Mouse (Mus musculus) liver, embryonic 14.5 days (tissue): ENCODE data around the gene Ppef2. TPM values are rescaled to one million over a fixed set of nuclear protein-coding genes. Genes with fewer than 3 reads are reported as not detected.

Experiments
- ATAC-seq: fragments of 200-750 bp; cut with Nextera tagmentation; 2 replicates; pipeline ENCODE4 v1.8.0; 2017; ENCODE audit warnings: moderate number of reproducible peaks, mild to moderate bottlenecking, moderate library complexity; ENCODE audit not compliant: insufficient read depth
- DNase-seq, 3 experiments: peaks; one replicate each; pipeline ENCODE4 v3.0.0-alpha.2; 2012 to 2013; ENCODE audit warnings: low read depth in 3 of 3, low spot score in 3 of 3
- H3K27ac ChIP-seq: fragments of 300-500 bp; sonication (generic); 2 replicates; pipeline ENCODE4 v1.5.1; 2014; ENCODE audit warnings: moderate library complexity, mild to moderate bottlenecking, control low read depth, inconsistent platforms
- H3K27me3 ChIP-seq: fragments of 300-500 bp; sonication (generic); 2 replicates; pipeline ENCODE4 v1.6.1; 2014; ENCODE audit warnings: mild to moderate bottlenecking, low read length, moderate library complexity; ENCODE audit not compliant: control insufficient read depth, insufficient read depth
- H3K36me3 ChIP-seq: fragments of 300-500 bp; sonication (generic); replicated peaks from 2 replicates; pipeline ENCODE4 v1.6.1; 2014; ENCODE audit warnings: low read depth; ENCODE audit not compliant: control insufficient read depth, insufficient read depth
- H3K4me1 ChIP-seq, 2 experiments: fragments of 200-500 bp in 1 of 2; fragments of 300-500 bp in 1 of 2; sonication (generic) in 1 of 2; replicated peaks; 2 replicates each; pipeline ENCODE4 v1.6.1; 2012 to 2014; ENCODE audit warnings: antibody characterized with exemption in 1 of 2, inconsistent platforms in 1 of 2, low read length in 1 of 2; ENCODE audit not compliant: control insufficient read depth in 2 of 2, insufficient read depth in 2 of 2
- H3K4me2 ChIP-seq: fragments of 300-500 bp; sonication (generic); 2 replicates; pipeline ENCODE4 v1.6.1; 2014; ENCODE audit warnings: low read depth, mild to moderate bottlenecking, control low read depth, moderate library complexity
- H3K4me3 ChIP-seq, 2 experiments: fragments of 200-500 bp in 1 of 2; fragments of 300-500 bp in 1 of 2; sonication (generic) in 1 of 2; 2 replicates each; pipeline ENCODE4 v1.5.1; 2012 to 2014; ENCODE audit warnings: low read depth in 2 of 2, low read length in 2 of 2, mild to moderate bottlenecking in 2 of 2, control low read depth in 1 of 2, inconsistent platforms in 1 of 2, moderate library complexity in 1 of 2; ENCODE audit not compliant: insufficient read depth in 1 of 2
- H3K9ac ChIP-seq: fragments of 300-500 bp; sonication (generic); replicated peaks from 2 replicates; pipeline ENCODE4 v1.6.1; 2014; ENCODE audit warnings: mild to moderate bottlenecking, control low read depth, moderate library complexity
- H3K9me3 ChIP-seq: fragments of 300-500 bp; sonication (generic); 2 replicates; pipeline ENCODE4 v1.6.1; 2016; ENCODE audit warnings: low read length, mixed read lengths; ENCODE audit not compliant: control insufficient read depth
- CTCF ChIP-seq: IDR thresholded peaks from 2 replicates; pipeline ENCODE4 v1.5.1; 2016; ENCODE audit warnings: antibody characterized with exemption, low read depth, control low read depth
- EP300 ChIP-seq: IDR thresholded peaks from 2 replicates; pipeline ENCODE4 v1.6.1; 2016; ENCODE audit warnings: antibody characterized with exemption, low read depth
- WGBS: fragments of 180-500 bp; shearing (Covaris S2); extraction: QIAGEN DNeasy Blood & Tissue Kit; methylation state at CpG from one replicate; pipeline ENCODE4 v1.1.7; 2014; ENCODE audit not compliant: insufficient replicate concordance; 5-methylcytosine and 5-hydroxymethylcytosine counted together
- polyA plus RNA-seq, 2 experiments: library from polyadenylated mRNA; depleted of rRNA in 1 of 2; stranded (reverse) in 1 of 2; unstranded in 1 of 2; fragments of >200 nt; fragmentation: Nextera tagmentation in 1 of 2; extraction: Ambion mirVana in 1 of 2; gene quantifications; 2 replicates each; pipeline versions ENCODE4 v1.2.1 to v1.2.3; 2012 to 2014

Gene Ppef2
- polyA plus RNA-seq, 2 experiments: 0.13 TPM; not detected in 1

GRCm38 (mm10) chr5:92287840-92288239, 31.8 kb upstream of the Ppef2 start:
- Histone ChIP-seq H3K4me2 (no peak overlapping the region), H3K4me3 (no peak overlapping the region), H3K27me3 (no peaks in the 10 kb centered on the region), H3K9ac (no peak overlapping the region), H3K4me1 (peaks cover 9 to 14% of the 10 kb centered on the region in 2 experiments), H3K27ac (no peak overlapping the region), H3K36me3 (peaks cover 34% of the 10 kb centered on the region), H3K9me3 (no peaks in the 10 kb centered on the region)
- DNase-seq (no peak), ATAC-seq (no peak)
- TF ChIP-seq CTCF (no peak), EP300 (no peak)
- 65% methylated on average over 6 of the region's 6 CpGs for WGBS

GRCm38 (mm10) chr5:92283107-92283506, 27.0 kb upstream of the Ppef2 start:
- Histone ChIP-seq H3K36me3 (peaks cover 7% of the 10 kb centered on the region), H3K9me3 (no peaks in the 10 kb centered on the region), H3K27me3 (no peaks in the 10 kb centered on the region), H3K4me3 (no peak overlapping the region), H3K4me1 (peaks cover 13 to 26% of the 10 kb centered on the region in 2 experiments), H3K4me2 (peak overlapping the region; percentile 45), H3K27ac (no peak overlapping the region), H3K9ac (no peak overlapping the region)
- no peak for TF ChIP-seq EP300
- DNase-seq (peak; percentile 63 to 67 (median 66)), ATAC-seq (peak; percentile 72; the same call in 1 of the 2 replicates)
- 27% methylated on average over 3 of the region's 3 CpGs for WGBS

GRCm38 (mm10) chr5:92282571-92282970, 26.5 kb upstream of the Ppef2 start:
- no peak for ATAC-seq
- DNase-seq: no peak
- peaks cover 13 to 26% of the 10 kb centered on the region in 2 experiments for H3K4me1 ChIP-seq
- no peak for TF ChIP-seq EP300
- no peak for TF ChIP-seq CTCF
- H3K4me3 ChIP-seq: no peak overlapping the region
- H3K4me2 ChIP-seq: peak overlapping the region; percentile 45
- H3K27me3 ChIP-seq: no peaks in the 10 kb centered on the region
- WGBS: 73% methylated on average over 4 of the region's 4 CpGs
- H3K36me3 ChIP-seq: peaks cover 3% of the 10 kb centered on the region
- H3K27ac ChIP-seq: no peak overlapping the region
- H3K9me3 ChIP-seq: no peaks in the 10 kb centered on the region
- no peak overlapping the region for H3K9ac ChIP-seq

- ATAC-seq: no peak
- no peak overlapping the region for H3K27ac ChIP-seq
- DNase-seq: no peak
Measured at GRCm38 (mm10) chr5:92278942-92279537, 23.0 kb upstream of the Ppef2 start.

GRCm38 (mm10) chr5:92277437-92278394, 21.6 kb upstream of the Ppef2 start, which contains the start of gene Naaa:
Naaa (minus strand) TSS chr5:92278170.
- peak within 1 kb of the TSS; percentile 90 for H3K4me2 ChIP-seq
- TF ChIP-seq EP300 (no peak), CTCF (peak; percentile 66)
- WGBS: 2% methylated on average over 54 of the region's 54 CpGs
- H3K36me3 ChIP-seq: no peaks in the 10 kb centered on the region
- peak within 1 kb of the TSS; percentile 40 for H3K9ac ChIP-seq
- DNase-seq: peak; percentile 52 to 64 (median 59)
- H3K4me3 ChIP-seq: peak within 1 kb of the TSS; percentile 67 to 81
- no peak within 1 kb of the TSS for H3K27ac ChIP-seq
- H3K4me1 ChIP-seq: peaks cover 3 to 14% of the 10 kb centered on the region in 2 experiments
- peaks cover 6% of the 10 kb centered on the region for H3K27me3 ChIP-seq
- H3K9me3 ChIP-seq: no peaks in the 10 kb centered on the region
- ATAC-seq: peak; percentile 87

More at GRCm38 (mm10) chr5:92278942-92279537, 23.0 kb upstream of the Ppef2 start:
- WGBS: 45% methylated on average over 10 of the region's 10 CpGs
- Histone ChIP-seq H3K4me1 (peaks cover 13 to 26% of the 10 kb centered on the region in 2 experiments), H3K9me3 (no peaks in the 10 kb centered on the region), H3K9ac (no peak overlapping the region), H3K4me2 (peak overlapping the region; percentile 90), H3K36me3 (no peaks in the 10 kb centered on the region), H3K4me3 (no peak overlapping the region), H3K27me3 (peaks cover 6% of the 10 kb centered on the region)
- TF ChIP-seq EP300 (no peak), CTCF (no peak)
